Mouse (Mus musculus) urinary bladder, adult 2 months (tissue): ENCODE measurements at regions not wholly inside any gene's neighbourhood (a gene's known extent, or its start where the extent isn't known, plus 50 kb on each side); places are given as distances from the start of the nearest gene placed in this dataset.

Experiments used
- DNase-seq: peaks from one replicate; pipeline ENCODE4 v3.0.0; 2022; ENCODE audit warnings: low spot score

- no peak for DNase-seq
These were observed 172.8 kb upstream of the Stt3b start for GRCm38 (mm10) chr9:115483024-115483423.

- DNase-seq: no peak
These were observed 173.5 kb upstream of the Stt3b start for GRCm38 (mm10) chr9:115483721-115484120.

GRCm38 (mm10) chr9:115484408-115484807, 174.2 kb upstream of the Stt3b start:
- DNase-seq: no peak

- DNase-seq: no peak
These were observed 175.0 kb upstream of the Stt3b start for GRCm38 (mm10) chr9:115485219-115485618.

- DNase-seq: no peak
These were observed 177.0 kb upstream of the Stt3b start for GRCm38 (mm10) chr9:115487175-115487760.

- no peak for DNase-seq
These were observed 178.9 kb upstream of the Stt3b start for GRCm38 (mm10) chr9:115488913-115489809.

GRCm38 (mm10) chr9:115492431-115493171, 182.4 kb upstream of the Stt3b start:
- no peak for DNase-seq

- no peak for DNase-seq
These were observed 183.5 kb upstream of the Stt3b start for GRCm38 (mm10) chr9:115493765-115494164.

- DNase-seq: no peak
These were observed 189.3 kb upstream of the Stt3b start for GRCm38 (mm10) chr9:115499536-115499935.

- no peak for DNase-seq
These were observed 194.6 kb upstream of the Stt3b start for GRCm38 (mm10) chr9:115504789-115505188.

GRCm38 (mm10) chr9:115507131-115507689, 197.0 kb upstream of the Stt3b start:
- DNase-seq: no peak

GRCm38 (mm10) chr9:115512835-115513629, 202.8 kb upstream of the Stt3b start:
- no peak for DNase-seq

GRCm38 (mm10) chr9:115517903-115518302, 207.7 kb upstream of the Stt3b start:
- no peak for DNase-seq

GRCm38 (mm10) chr9:115524161-115524560, 213.9 kb upstream of the Stt3b start:
- DNase-seq: no peak

- DNase-seq: no peak
These were observed 214.4 kb upstream of the Stt3b start for GRCm38 (mm10) chr9:115524591-115524990.

- no peak for DNase-seq
These were observed 216.1 kb upstream of the Stt3b start for GRCm38 (mm10) chr9:115526322-115526721.

GRCm38 (mm10) chr9:115526981-115527380, 216.8 kb upstream of the Stt3b start:
- DNase-seq: no peak

GRCm38 (mm10) chr9:115534198-115534597, 224.0 kb upstream of the Stt3b start:
- no peak for DNase-seq

- DNase-seq: no peak
These were observed 233.4 kb upstream of the Stt3b start for GRCm38 (mm10) chr9:115543665-115544064.

- no peak for DNase-seq
These were observed 235.0 kb upstream of the Stt3b start for GRCm38 (mm10) chr9:115545178-115545577.

GRCm38 (mm10) chr9:115545792-115546191, 235.6 kb upstream of the Stt3b start:
- DNase-seq: no peak
